Mouse (Mus musculus) adrenal gland (tissue): ENCODE results near the gene Car3.
"Not testable (repeated sequence)": the region's sequence is repeated elsewhere in the genome, so short reads cannot be mapped to it uniquely, and the experiment has no call there.

Experiments
- intact Hi-C: fragments of 180-260 bp; cut with DNase I; formaldehyde crosslinking; loops from one replicate; pipeline ENCODE4 v1.15.1; 2025
- long read RNA-seq, 2 experiments: library from polyadenylated mRNA; unstranded; transcript quantifications; one replicate each; pipeline ENCODE4 v2.0.0; 2020; ENCODE audit warnings: borderline replicate concordance in 1 of 2; ENCODE audit not compliant: insufficient replicate concordance in 1 of 2

Gene Car3
- long read RNA-seq, experiment 1, transcript Car3-201 (7 exons, 1,679 nt) = major isoform, 262 of 285 reads
- long read RNA-seq, experiment 1, transcript Car3-202 (2 exons, 1,395 nt) = minor isoform, 5 of 285 reads
- long read RNA-seq, experiment 1, partial matches to known transcripts = 11 of 285 reads
- long read RNA-seq, experiment 1, other reads (novel, unspliced or antisense) = 7 of 285 reads
- long read RNA-seq, experiment 2, transcript Car3-202 (2 exons, 1,395 nt) = minor isoform, 5 of 236 reads
- long read RNA-seq, experiment 2, transcript Car3-201 (7 exons, 1,679 nt) = major isoform, 219 of 236 reads
- long read RNA-seq, experiment 2, partial matches to known transcripts = 8 of 236 reads
- long read RNA-seq, experiment 2, other reads (novel, unspliced or antisense) = 4 of 236 reads

GRCm38 (mm10) chr3:14863022-14863711, at the start of gene Car3:
Car3 (plus strand) TSS chr3:14863512.
- intact Hi-C loops = no loop called here

GRCm38 (mm10) chr3:14815396-14815795, 47.9 kb upstream of the Car3 start:
- intact Hi-C loops = not testable (repeated sequence)

DNA sequence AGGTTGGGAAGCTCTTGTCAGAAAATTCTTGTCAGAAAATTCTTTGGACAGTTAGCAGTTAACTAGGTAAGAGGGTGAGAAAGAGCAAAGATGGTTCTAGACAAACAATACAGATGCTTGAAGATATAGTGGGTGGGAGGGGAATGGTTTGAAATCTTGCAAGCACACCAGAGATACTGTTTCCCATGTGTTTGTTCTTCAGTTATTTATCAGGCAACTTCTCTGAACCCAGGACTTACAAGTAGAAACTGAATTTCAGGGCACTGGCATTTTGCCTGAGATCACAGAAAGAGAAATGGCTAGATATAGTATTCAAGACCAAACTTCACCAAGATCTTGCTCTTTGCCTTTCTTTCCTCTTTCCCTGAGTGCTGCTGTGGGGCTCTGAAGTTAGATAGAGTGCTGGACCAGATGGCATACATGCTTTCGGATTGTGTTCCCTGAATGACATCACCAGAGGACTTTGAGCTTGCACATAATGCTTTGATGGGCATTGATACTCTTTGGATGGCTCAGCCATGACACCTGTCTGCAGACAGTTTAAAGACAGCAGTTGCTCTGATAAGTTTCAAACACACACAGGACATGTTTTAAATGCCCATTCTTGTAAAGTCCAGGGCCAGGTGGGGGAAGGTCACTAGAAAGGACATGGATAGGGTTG, 43.3 kb upstream of the Car3 start:
- intact Hi-C loops = no loop called here

GRCm38 (mm10) chr3:14828896-14829295, 34.4 kb upstream of the Car3 start:
- intact Hi-C loops = no loop called here

DNA sequence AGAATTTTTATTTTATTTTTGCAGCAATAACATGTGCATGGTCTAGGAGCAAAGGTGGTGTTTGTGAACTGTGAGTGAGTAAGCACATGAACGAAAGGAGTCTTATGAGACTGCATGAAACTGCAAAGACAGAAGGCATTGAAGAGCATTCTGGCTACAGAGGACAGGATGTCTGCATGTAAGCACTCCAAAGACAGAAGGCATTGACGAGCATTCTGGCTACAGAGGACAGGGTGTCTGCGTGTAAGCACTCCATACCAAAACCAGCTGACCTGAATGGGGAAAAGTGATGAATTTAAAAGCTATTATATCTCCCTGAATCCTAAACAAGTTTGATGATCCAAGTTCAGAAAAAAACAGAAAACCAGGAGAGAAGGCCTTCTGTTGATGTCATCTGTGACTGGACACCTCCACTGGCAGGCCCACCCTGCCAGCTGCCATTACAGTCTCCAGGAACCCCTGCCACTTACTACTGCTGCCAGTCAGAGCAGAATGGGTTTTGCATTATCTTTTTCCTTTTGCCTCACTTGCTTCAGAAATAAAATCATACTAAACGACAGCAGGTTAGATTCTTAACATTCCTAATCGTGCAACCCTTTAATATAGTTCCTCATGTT, 32.0 kb upstream of the Car3 start:
- intact Hi-C loops = no loop called here

- intact Hi-C loops = no loop called here
Observed at GRCm38 (mm10) chr3:14832766-14833165, 30.5 kb upstream of the Car3 start.

- intact Hi-C loops = no loop called here
Observed at GRCm38 (mm10) chr3:14838936-14839335, 24.4 kb upstream of the Car3 start.

- intact Hi-C loops = no loop called here
Observed at GRCm38 (mm10) chr3:14839466-14840118, 23.7 kb upstream of the Car3 start.

DNA sequence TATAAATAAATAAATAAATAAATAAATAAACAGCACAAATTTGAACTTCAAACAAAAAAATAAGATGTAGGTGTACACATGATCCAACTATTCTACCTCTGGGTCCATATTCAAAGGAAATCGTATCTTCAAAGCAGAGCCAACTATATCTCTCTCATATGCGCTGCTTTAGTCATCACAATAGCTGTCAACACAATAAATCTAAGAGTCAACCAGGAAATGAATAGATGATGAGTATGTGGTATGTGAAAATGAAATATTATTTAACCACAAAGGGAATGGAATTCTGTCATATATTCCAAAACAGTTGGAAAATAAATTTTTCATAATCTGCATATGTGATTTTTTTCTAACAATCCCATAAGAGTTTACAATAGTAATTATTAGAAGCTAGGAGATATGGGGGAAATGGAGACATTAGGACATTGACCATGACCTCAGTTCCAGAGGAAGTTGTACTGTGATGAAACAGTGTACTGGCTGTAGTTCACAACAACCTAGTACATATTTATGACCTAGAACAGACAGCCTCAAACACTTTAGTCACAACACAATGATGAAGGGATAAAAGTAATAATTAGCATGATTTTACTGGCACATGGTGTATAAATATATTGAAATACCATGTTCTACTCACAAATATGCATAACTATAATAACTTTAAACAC, 14.6 kb upstream of the Car3 start:
- intact Hi-C loops = no loop called here

DNA sequence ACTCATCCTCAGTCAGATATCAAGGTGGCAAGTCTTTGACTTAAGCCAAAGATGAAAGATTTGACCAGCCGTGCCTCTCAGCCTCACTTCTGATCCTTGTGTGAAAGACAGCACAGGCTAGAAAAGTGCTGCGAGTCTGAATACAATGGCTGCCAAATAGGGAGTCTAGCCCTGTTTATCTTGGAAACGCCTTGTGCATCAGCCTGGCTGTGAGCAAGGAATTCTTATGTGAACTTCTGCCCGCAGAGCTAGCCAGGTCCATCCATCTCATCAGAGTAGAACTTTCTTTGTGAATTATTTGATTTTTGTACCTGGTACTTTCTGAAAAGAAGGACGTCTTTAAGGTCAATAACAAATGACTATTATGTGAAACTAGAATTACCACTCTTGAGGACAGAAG, 9.3 kb upstream of the Car3 start:
- intact Hi-C loops = no loop called here

GRCm38 (mm10) chr3:14854446-14854845, 8.9 kb upstream of the Car3 start:
- intact Hi-C loops = no loop called here

GRCm38 (mm10) chr3:14857874-14858273, 5.4 kb upstream of the Car3 start:
- intact Hi-C loops = no loop called here

- intact Hi-C loops = no loop called here
Observed at GRCm38 (mm10) chr3:14860291-14860690, 3.0 kb upstream of the Car3 start.

GRCm38 (mm10) chr3:14861165-14861564, 2.1 kb upstream of the Car3 start:
- intact Hi-C loops = no loop called here

DNA sequence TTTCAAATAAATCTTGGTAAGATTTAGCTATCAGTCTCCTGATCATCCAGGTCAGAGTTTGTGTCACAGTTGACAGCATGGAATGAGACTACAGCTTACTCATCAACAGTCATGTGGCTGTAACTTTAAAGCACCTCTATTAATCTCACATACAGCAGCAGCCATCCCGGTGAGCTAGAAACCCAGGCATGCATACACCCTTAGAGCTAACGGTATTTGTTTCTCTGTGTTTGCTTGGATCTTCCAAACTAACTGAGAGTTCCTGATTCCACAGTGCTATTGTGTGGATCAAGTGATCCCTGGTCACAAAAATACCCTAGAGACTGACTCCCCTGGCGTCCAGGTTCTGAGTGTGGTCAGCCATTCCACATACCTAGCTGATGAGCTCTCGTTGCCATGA, 1.5 kb upstream of the Car3 start:
- intact Hi-C loops = no loop called here

- intact Hi-C loops = no loop called here
Observed at GRCm38 (mm10) chr3:14862654-14863021, 674 bp upstream of the Car3 start.

- intact Hi-C loops = no loop called here
Observed at GRCm38 (mm10) chr3:14863922-14864321, 610 bp downstream of the Car3 start.

GRCm38 (mm10) chr3:14865941-14866340, 2.6 kb downstream of the Car3 start:
- intact Hi-C loops = no loop called here

GRCm38 (mm10) chr3:14869779-14870178, 6.5 kb downstream of the Car3 start:
- intact Hi-C loops = loop anchor here (5.0 to 10.0 kb wide), 3 partner anchors 192 to 378 kb away; no protein-coding TSS in a partner anchor

DNA sequence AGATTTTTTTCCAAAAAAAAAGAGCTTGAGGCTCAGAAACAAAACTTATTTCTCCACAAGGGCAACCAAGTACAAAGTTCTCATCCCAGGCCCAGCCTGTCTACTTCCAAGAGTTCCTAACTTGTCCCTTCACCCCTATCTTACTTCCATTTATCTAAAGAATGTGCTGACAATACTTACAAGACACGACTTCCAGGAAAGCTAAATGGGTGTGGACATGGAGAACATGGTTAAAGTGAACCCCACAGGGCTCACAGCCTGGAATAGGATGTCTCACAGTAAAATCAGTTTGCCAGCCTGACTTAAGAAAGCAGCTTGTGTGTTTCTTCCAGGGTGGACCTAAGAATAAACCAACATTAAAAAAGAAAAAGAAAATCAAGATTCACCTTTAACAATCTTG, 7.2 kb downstream of the Car3 start:
- intact Hi-C loops = loop anchor here (5.0 to 10.0 kb wide), 3 partner anchors 193 to 377 kb away; no protein-coding TSS in a partner anchor

DNA sequence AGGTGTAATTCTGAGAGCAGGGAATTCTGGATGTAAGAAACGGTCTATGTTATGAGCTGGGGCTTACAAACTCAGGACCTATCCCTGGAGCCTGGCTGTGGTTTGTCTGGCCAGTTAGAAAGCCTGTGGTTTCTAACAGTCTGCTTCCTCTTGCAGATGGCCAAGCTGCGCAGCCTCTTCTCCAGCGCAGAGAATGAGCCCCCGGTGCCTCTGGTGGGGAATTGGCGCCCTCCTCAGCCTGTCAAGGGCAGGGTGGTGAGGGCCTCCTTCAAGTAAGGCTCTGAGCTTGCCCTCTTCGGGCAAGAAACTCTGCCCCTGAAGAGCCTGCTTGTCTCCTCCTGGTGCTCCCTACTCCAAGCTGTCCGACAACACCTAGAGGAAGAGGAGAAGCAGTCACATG, 8.1 kb downstream of the Car3 start:
- intact Hi-C loops = loop anchor here (5.0 to 10.0 kb wide), 3 partner anchors 194 to 376 kb away; no protein-coding TSS in a partner anchor
